Mouse (Mus musculus) lung, postnatal 10 days (tissue): Measurements from ENCODE around the gene Trim71.

Experiments used
- DNase-seq: peaks from one replicate; pipeline ENCODE4 v3.0.0; 2021

Trim71 gene

DNA sequence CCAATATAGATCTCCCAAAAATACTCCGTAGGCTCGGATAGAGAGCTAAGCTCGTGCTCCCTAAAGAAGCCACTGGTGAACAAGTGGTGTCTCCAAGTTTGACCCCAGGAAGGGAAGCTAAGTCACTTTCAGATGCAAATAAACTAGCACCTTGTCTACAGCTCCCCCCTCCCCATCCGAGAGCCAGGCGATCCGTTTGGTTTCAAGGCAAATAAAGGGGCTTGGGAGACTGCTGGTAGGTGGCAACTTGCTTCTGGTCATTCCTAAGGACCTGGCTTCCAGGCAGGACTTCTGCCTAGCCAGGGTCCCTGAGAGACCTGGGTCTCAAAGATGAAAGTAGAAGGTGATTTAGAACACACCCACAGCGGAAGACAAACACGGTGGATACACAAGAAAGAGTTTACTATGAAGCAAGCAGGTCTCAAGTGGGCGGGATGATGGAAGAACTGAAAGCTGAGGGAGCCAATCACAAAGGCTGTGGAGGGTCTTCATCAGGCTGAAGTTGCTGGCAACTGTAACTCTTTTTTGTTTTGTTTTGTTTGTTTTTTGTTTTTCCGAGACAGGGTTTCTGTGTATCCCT is 7.8 kb downstream of the Trim71 start:
- no peak for DNase-seq

DNA sequence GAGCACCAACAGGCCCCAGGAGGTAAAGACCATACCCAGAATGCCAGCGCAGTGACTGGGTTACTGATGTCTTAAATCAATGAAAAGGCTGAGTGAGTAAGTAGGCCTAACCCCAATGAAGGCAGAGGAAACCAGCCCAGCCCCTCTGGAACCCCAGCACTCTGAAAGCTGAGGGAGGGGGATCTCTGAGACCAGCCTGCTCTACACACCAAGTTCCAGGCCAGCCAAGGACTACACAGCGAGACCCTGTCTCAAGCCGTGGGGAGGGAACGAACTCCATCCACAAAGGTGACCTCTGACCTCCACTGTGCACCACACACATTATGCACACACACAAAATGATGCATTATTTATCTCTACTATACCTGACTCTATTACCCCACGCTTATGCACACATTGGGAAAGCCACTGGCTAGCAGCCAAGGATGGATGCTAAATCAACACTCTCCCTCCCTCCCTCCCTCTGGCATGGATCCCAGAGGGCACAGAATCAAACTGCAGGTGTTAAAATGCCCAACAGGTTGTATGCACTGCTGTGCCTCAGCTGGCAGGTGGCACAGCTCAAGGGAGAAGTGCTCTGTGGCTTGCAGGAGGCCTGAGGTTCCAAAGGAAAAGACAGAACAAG is 9.7 kb downstream of the Trim71 start:
- DNase-seq, result peak; percentile 51

DNA sequence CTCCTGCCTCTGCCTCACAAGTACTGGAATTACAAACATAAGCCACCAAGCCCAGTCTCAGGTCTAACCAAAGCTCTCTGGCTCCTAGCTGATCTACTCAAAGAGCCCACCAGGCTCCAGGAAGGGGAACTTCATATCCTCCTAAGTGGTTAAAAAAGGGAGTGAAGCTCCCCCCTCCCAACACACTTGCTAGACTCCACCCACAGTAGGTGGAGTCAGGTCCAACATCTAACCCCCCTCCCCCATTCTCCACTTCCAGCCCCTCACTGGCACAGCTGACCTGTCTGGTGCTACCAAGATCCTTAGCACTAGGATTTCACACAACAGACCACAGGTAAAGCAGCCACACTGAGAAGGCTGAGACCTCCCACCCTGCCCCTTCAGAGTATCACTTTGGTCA is 10.3 kb downstream of the Trim71 start:
- no peak for DNase-seq

DNA sequence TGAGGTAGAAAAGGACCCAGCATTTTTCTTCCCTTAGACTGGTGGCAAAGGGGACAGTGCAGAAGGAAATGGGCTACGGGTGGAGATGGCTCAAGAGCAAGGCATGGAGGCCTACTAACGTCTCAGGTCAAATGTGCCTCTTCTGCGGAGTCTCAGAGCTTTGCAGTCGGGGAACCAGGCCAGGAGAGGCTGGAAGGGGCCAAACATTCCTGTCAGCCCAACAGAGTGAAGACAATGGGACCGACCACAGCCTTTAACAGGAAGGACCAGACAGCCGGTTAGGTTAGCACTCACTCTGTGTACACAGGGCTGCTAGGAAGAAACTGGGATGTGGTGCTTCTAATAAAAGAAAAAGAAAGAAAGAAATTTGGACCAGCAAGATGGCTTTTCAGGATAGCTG is 14.1 kb downstream of the Trim71 start:
- DNase-seq, result no peak

DNA sequence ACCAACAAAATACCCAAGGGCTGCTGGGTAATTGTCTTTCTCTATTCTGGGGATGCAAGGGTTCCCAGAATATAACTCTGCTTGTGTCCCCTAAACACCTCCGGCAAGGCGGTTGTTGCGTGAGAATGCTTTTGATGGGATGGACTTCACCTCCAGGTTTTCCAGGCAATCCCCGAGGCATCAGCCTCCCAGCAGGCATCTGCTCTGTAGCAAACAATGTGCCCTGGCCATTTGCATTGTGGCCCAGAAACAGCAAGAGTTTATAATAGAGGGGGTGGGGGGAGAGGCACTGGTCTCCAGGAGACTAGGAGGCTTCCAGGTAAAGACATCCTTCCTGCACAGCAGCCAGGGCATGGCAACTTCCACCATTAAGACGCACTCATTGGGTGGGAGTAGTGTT is 15.1 kb downstream of the Trim71 start:
- no peak for DNase-seq

DNA sequence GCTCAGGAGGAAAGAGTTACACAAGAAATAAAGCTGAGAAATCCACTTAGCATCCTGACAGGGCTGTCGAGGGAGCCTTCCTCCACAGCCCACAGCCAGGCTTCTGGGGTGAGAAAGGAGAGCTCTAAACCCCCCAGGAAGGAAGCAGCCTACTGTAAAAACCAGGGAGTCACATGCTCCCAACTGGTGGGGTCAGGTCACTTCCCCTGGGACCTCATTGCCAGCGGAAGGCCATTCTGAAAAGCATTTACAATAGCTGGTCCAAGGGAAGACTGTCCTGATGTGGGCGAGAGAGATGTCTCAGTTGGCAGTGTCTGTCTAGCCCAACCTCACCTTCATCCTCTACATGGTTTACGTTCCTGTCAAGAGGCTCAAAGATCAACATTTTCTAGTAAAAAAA is 15.7 kb downstream of the Trim71 start:
- DNase-seq, result peak; percentile 44

DNA sequence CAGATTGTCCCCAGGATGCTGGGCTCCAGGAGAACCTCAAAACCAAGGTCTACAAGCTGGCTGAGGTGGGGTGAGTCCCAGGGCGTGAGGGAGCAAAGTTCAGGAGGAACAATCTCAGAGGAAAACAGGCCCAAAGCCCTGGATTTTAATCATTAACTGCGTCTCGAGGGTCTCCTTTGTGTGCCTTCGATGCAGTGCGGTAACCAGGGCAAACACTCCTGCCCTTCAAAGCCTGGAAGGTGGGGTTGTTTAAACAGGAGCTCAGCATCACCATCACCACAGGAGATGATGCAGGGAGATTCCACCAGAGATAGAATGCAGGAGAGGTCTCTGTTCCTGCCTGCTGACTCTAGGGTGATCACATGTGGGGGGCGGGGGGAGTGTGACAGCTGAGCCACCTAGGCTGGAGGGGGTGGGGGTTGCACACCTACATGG is 16.5 kb downstream of the Trim71 start:
- no peak for DNase-seq

DNA sequence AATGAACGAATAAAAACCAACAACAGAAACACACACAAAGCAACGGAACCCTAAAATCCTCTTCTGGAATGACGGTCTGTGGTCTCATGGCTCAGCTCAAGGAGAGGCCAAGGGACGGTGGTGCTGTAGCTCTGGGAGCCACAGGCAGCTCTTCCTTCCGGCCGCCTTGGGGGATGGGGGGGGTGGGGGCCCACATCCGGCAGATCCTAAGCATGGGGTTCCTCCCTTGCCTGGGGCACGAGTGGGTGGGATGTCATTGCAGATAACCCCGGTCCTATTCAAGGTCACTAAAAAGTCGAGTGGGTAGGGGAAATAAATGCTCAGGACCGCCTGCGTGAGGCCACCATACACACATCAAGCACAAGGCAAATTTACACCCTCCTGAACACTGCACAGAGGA is 17.4 kb downstream of the Trim71 start:
- no peak for DNase-seq

DNA sequence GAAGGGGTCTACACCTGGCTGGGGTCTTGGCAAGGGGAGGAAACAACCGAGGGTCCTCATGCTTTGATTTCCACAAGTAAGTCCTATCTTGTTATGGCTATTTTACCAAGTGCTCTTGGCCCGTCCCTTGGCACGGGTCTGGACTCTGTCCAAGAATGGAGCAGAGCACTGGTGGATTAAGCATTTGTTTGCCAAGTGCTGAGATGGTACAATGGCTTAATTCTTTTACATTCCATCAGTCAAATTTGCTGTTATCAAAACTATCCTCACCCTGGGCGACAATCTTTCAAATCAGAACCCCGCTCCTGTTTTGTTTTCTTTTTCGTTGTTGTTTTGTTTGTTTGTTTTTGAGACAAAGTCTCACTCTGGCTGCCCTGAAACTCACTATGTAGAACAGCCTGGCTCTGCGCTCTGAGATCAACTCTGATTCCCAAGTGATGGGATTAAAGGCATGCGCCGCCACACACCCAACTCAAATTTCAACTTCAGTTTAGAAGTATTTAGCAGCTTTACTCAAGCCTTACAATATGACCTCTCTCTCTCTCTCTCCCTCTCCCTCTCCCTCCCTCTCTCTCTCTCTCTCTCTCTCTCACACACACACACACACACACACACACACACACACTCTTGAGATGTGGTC is 19.3 kb downstream of the Trim71 start:
- no peak for DNase-seq

DNA sequence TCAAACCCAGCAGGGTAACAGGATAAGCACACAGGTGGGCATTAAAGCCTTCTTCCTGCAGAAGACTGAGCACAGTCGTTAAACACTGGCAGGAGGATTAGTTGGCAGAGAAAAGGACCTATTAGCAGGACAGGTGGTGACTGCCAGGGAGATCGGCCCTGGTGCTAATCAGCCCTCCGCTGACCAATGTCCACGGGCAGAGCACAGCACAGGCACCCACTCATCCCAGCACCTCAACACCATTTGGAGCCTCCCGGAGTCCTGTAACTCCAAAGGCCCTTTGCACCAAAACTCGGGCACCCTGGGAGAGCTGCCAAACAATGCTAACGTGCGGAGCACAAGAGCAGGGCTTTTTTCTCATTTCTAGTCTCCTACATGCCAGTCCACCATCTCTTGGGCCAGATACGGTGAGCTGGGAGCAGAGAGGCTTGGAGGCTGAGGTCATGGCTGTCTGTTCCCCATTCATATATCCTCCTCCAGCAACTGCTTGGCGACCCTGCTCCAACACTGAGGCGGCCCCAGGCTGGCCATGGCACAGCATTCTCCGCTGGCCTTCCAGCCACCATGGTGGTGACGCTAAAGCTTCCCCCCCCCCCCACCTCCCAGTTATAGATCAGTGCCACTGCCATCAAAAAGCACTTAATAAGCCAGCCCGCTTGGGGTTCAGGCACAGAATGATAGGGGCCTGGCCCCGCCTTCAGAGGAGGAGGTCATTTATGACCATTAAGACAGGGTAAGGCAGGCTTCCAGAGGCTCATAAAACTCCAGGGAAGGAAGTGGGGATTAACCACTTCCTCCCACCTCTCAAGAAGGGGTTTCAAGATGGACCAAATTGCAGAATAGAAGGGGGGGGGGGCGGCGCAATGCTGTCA is 20.1 kb downstream of the Trim71 start:
- DNase-seq, result no peak

DNA sequence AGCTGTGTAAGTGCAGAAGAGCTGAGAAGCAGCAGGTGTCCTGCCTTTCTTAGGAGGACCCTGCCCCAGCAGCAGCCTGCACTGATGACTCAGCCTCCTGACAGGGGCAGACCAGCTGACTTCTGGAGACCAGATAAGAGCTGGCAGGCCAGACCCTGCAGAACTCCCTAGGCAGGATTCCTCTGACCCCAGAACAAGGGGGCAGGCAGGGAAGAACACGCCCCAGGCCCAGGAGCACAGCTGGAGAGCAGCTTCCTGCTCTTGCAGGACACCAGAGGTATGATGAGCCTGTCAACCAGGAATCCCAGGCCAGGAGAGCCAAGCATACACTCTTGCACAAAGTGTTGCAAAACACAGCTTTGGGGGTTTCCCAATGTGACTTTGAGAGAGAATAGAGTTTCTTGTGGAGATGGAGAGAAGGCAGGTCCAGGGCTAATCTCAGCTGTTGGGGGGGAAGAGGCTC is 22.9 kb downstream of the Trim71 start:
- no peak for DNase-seq

DNA sequence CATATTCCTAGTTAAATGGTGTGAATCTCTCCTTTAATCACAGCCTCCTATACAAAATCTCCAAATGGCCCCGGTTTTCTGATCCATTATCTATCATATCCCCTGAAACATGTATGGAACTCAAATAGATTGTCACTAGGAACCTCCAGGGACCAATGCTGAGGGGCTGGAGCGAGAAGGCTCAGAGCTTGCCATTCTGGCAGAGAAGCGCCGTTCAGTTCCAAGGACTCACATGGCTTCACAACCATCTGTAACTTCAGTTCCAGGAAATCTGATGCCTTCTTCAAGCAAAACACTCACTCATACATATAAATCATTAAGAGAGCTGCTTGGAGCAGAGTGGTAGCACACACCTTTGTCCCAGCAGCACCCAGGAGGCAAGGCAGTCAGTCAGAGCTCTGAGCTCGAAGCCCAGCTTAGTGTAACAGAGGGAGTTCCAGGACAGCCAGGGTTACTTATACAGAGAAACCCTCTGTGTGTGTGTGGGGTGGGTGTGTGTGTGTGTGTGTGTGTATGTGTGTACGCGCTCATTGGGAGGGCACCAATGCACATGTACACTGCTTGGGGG is 25.1 kb downstream of the Trim71 start:
- DNase-seq, result no peak

DNA sequence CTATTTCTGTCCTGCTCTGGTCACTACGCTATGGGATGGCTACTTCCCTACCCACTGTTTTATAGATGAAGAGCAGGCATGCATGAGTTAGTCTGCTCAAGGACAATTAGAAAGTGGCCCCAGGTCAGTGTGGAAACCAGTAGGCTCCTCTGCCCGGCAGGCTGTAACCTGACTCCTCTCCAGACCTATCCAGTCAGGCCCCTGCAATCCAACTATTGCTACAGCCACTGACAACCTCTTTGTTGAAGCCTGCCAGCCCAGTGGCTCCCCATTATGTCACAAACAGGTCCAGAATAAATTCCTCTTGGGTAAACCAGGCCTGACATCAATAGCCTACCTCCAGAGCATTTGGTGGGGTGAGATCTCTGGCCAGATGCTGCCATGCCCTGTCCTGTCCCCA is 27.5 kb downstream of the Trim71 start:
- DNase-seq, result no peak

DNA sequence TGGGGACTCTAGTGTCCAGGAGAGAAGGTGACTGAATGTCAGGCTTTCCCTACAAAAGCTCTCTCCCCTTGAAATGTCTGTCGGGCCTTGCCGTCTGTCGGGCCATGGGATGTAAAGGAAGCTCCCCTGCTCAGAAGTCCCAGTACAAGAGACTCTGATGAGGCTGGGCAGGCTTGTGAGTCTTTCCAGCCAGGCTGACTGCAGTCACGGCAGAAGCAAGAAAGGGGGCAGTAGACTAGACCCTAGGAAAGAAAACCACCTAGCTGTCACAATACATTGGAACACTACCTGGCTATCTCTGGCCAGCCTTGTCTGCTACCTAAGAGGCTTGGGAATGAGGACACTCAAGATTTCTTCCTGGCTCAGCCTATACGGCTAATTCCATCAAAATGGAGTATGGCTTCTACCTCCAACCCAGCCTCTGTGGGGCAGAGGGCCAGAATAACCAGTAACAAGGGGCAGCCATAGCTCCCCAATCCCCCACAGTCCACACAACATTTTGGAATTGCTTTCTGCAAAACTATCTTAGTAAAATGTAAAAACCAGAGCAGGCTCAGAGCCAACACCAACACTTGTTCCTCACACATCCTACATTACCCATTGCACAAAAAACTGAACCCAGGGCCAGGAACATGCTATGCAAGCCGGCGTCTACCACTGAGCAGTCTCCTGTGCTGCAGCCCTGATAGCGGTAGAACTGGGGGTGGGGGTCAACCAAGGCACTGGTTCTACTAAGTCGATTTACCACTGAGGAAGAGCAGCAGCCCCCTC is 29.2 kb downstream of the Trim71 start:
- DNase-seq, result no peak

DNA sequence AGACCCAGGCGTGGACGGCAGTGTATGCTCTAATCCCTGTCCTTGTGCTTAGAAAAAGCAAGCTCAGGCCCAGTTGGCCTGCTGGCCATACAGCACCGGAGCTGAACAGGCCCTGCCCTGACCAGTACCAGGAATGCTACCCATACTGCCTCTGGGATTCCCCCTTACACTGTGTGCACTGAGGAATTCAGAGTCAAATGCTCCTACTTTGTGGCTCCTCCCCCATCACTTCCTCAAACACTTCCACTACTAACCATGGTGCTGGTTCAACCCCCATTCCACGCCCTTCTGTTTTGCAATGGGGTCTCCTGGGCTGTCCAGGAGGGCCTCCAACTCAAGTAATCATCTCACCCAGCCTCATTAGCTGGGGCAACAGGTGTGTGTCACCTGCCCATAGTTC is 30.3 kb downstream of the Trim71 start:
- no peak for DNase-seq

DNA sequence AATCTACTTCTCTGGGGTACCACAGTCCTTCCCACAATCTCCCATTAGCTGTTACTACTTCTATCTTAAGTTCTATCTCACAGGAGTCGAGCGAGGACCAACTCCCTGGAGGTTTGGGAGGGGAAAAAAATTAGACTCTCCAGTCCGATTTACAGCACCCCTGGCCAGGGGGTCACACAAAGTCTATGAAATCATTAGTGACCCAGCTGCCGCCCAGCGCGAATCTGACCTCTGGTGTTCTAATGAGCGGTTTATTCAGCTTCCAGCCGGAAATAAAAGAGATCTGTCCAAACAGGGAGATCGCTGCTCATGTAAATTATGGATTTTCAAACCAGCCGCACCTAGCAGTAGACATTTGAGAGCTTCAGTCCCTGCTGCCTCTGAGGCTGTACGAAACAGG is 32.9 kb downstream of the Trim71 start:
- no peak for DNase-seq

DNA sequence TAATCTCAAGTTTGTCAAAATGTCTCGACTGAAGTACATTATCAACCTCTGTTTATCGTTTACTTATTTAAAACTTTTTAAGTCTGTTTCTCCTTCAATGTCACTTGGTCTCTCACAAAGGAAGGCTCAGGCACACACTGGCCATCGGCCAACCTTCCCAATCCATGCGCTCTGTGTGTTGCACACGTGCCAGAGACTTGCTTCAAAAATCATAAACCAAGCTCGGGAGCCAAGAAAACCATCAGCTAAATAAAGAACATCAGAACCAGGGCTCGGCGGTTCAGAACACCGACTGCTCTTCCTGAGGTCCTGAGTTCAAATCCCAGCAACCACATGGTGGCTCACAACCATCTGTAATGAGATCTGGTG is 35.5 kb downstream of the Trim71 start:
- peak; percentile 64 for DNase-seq

DNA sequence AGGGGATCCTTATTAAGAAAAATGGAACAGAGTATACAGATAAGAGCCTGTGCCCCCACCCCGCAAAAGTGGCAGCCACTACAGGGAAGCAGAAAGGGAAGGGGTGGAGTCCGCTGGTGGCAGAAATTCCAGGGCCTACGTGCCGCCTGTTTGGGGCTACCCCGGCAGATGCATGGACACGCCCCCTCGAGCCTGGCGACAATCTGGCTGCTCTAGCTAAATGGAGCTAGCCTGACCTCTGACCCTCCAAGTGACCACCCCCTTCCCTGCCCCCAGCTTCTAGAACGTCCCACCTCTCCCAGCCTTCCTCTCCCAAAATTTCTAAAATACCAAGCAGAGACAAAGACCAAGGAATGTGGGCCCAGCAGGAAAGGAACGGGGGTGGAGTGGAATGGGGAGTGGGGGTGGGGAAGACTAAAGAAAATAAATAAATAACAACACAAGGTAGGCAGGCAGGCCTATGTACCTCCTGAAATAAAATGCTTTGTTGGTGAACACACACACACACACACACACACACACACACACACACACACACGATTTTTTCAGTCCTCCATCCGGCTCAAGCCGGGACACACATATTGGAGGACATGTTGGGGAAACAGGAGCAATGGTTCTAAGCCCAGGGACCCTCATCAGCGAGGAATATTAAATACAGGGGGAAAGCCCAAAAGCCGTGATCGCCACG is 36.0 kb downstream of the Trim71 start:
- peak; percentile 75 for DNase-seq

DNA sequence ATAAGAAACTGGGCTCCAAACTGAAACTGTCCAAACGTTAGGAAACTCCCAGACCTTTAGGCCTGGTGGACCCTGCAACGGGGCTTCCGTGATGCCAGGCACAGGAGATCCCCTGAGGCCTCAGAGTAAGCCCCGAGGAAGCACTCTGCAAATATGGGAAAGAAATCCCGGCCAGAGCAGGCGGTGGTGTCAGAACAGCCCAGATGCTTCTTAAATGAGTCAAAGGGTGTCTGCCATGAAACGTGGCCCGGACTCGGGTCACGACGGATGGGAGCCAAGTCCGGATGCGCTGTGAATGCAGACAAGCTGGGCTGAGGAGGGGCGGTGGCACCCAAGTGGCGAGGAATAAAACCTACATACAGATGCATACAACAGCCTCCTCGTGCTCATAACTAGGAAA is 37.1 kb downstream of the Trim71 start:
- DNase-seq, result peak; percentile 78

DNA sequence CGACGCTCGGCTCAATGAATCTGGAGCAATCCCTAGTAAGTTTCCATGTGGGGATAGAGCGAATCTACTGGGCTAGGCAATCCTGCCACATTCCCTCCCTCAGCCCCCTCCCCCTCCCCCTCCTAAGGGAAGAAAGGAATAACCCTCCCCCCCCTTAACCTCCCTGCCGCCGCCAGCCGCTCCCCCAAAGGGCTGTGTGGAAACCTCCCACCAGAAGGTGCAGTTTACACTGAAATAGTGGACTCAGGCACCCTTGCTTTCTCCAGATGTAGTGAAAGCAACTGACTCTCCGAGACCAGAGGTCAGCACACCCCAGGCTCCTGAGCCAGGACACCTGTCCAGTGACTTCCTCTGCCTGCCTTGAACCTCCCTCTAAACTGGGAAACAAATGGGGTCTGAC is 37.6 kb downstream of the Trim71 start:
- DNase-seq, result no peak

DNA sequence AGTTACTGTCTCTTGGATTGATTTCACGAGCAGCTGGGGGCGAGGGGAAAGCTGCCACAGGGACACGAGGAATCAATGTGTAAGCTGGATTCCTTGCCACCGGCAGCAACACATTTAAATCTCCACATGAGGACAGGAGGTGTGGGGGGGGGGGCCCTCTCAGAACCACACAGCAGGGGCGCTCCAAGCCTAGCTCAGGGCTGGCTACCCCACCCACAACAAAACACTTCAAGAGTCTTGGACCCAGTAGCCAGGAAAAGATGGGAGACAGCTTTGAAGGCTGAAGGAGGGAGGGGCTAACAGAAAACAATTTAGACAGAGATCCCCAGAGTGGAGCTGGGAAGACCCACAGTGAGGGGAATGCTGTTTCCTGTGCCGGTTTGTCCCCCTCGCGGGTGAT is 38.3 kb downstream of the Trim71 start:
- no peak for DNase-seq

DNA sequence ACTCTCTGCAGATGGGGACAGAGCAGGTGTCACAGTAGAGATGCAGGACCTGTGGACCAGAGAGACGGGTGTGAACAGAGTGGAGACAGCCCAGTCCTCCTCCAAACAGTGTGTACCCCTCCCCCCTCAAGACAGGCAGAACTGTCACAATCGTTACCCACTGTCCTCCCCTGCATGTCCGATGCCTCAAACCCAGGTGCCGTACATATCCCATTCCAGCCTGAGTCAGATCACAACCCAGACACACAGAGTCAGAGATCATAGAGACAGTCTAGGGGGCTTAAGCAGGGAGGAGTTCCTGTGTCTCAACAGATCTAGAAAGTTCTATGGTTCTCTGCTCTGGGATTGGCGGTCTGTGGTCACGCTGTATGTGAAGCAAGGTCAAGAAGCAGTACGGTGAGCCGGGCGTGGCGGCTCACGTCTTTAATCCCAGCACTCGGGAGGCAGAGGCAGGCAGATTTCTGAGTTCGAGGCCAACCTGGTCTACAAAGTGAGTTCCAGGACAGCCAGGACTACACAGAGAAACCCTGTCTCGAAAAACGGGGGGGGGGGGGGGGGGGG is 39.0 kb downstream of the Trim71 start:
- DNase-seq, result no peak
